Mouse (Mus musculus) hindbrain, postnatal 0 days (tissue): ENCODE results near the gene Ecpas. TPM values are rescaled to one million over a fixed set of nuclear protein-coding genes. Genes with fewer than 3 reads are reported as not detected.

ENCODE experiments used
- ATAC-seq: fragments of 200-750 bp; cut with Nextera tagmentation; 2 replicates; pipeline ENCODE4 v1.8.0; 2017; ENCODE audit warnings: mild to moderate bottlenecking, moderate TSS enrichment, moderate library complexity
- DNase-seq: peaks from one replicate; pipeline ENCODE4 v3.0.0-alpha.2; 2015; ENCODE audit warnings: low spot score
- H3K27ac ChIP-seq: fragments of 300-500 bp; sonication (generic); 2 replicates; pipeline ENCODE4 v1.5.1; 2014; ENCODE audit warnings: mild to moderate bottlenecking
- H3K27me3 ChIP-seq: fragments of 300-500 bp; sonication (generic); 2 replicates; pipeline ENCODE4 v1.6.1; 2014; ENCODE audit warnings: low read length, mixed read lengths; ENCODE audit not compliant: insufficient read depth
- H3K36me3 ChIP-seq: fragments of 300-500 bp; sonication (generic); 2 replicates; pipeline ENCODE4 v1.6.1; 2014; ENCODE audit warnings: low read length, mixed read lengths; ENCODE audit not compliant: insufficient read depth
- H3K4me1 ChIP-seq: fragments of 300-500 bp; sonication (generic); 2 replicates; pipeline ENCODE4 v1.6.1; 2014; ENCODE audit warnings: antibody characterized with exemption, low read length, mixed read lengths; ENCODE audit not compliant: insufficient read depth
- H3K4me2 ChIP-seq: fragments of 300-500 bp; sonication (generic); 2 replicates; pipeline ENCODE4 v1.6.1; 2014; ENCODE audit warnings: low read depth, mild to moderate bottlenecking, low read length, moderate library complexity, mixed read lengths
- H3K4me3 ChIP-seq: fragments of 300-500 bp; sonication (generic); 2 replicates; pipeline ENCODE4 v1.5.1; 2014; ENCODE audit warnings: low read length
- H3K9ac ChIP-seq: fragments of 300-500 bp; sonication (generic); replicated peaks from 2 replicates; pipeline ENCODE4 v1.6.1; 2014; ENCODE audit warnings: mild to moderate bottlenecking, low read length, moderate library complexity, mixed read lengths
- H3K9me3 ChIP-seq: fragments of 300-500 bp; sonication (generic); 2 replicates; pipeline ENCODE4 v1.6.1; 2016; ENCODE audit warnings: low read length, mixed read lengths
- CTCF ChIP-seq: IDR thresholded peaks from 2 replicates; pipeline ENCODE4 v1.5.1; 2016; ENCODE audit warnings: antibody characterized with exemption, control low read depth, low read depth
- WGBS: fragments of 180-500 bp; shearing (Covaris S2); extraction: QIAGEN DNeasy Blood & Tissue Kit; methylation state at CpG from one replicate; pipeline ENCODE4 v1.1.7; 2014; 5-methylcytosine and 5-hydroxymethylcytosine counted together
- polyA plus RNA-seq: library from polyadenylated mRNA; unstranded; fragments of >200 nt; fragmentation: Nextera tagmentation; extraction: Ambion mirVana; gene quantifications from 2 replicates; pipeline ENCODE4 v1.2.1, GENCODE M21; 2015
- total RNA-seq: library from RNA; depleted of rRNA; stranded (reverse); fragments of >200 nt; gene quantifications from 2 replicates; pipeline ENCODE4 v1.2.3, GENCODE M21; 2014; rRNA removed

Ecpas gene
- total RNA-seq: 53.0 and 55.8 TPM in 2 replicates
- 33.5 and 36.6 TPM in 2 replicates for polyA plus RNA-seq

- DNase-seq: peak; percentile 72
These were observed at the start of gene Ecpas for GRCm38 (mm10) chr4:58912629-58913335. Ecpas (minus strand) TSS chr4:58912749.

GRCm38 (mm10) chr4:58961719-58962118 is 49.2 kb upstream of the Ecpas start:
- H3K4me2 ChIP-seq: no peak overlapping the region
- H3K4me1 ChIP-seq: no peaks in the 10 kb centered on the region
- H3K27me3 ChIP-seq: no peaks in the 10 kb centered on the region
- DNase-seq (no peak), ATAC-seq (no peak)
- WGBS: 96% methylated on average over 15 of the region's 15 CpGs
- no peak overlapping the region for H3K9ac ChIP-seq
- peaks cover 9% of the 10 kb centered on the region; the same call in 1 of the 2 replicates for H3K36me3 ChIP-seq
- no peak for TF ChIP-seq CTCF
- H3K27ac ChIP-seq: no peak overlapping the region
- no peak overlapping the region for H3K4me3 ChIP-seq
- H3K9me3 ChIP-seq: no peaks in the 10 kb centered on the region

More at GRCm38 (mm10) chr4:58912629-58913335, at the start of gene Ecpas:
- Histone ChIP-seq H3K4me3 (peak within 1 kb of the TSS; percentile 93), H3K36me3 (no peaks in the 10 kb centered on the region), H3K27me3 (no peaks in the 10 kb centered on the region), H3K4me2 (peak within 1 kb of the TSS; percentile 83), H3K27ac (peak within 1 kb of the TSS; percentile 99), H3K9ac (peak within 1 kb of the TSS; percentile 98), H3K4me1 (no peaks in the 10 kb centered on the region; the same call in 1 of the 2 replicates), H3K9me3 (no peaks in the 10 kb centered on the region)
- 2% methylated on average over 42 of the region's 43 CpGs for WGBS
- peak; percentile 55 for ATAC-seq
- TF ChIP-seq CTCF: no peak

- Histone ChIP-seq H3K27ac (no peak overlapping the region), H3K9me3 (no peaks in the 10 kb centered on the region)
- 0 out of 2 replicates have a peak, but pooled peaks have one; percentile 32 for ATAC-seq
These were observed 40.1 kb upstream of the Ecpas start for GRCm38 (mm10) chr4:58952630-58953029.

GRCm38 (mm10) chr4:58948391-58948790 is 35.8 kb upstream of the Ecpas start:
- Histone ChIP-seq H3K9ac (no peak overlapping the region), H3K9me3 (no peaks in the 10 kb centered on the region), H3K36me3 (peaks cover 4% of the 10 kb centered on the region; the same call in 1 of the 2 replicates), H3K4me2 (no peak overlapping the region), H3K4me1 (no peaks in the 10 kb centered on the region; the same call in none of the 2 replicates), H3K27ac (no peak overlapping the region), H3K27me3 (no peaks in the 10 kb centered on the region), H3K4me3 (no peak overlapping the region)
- WGBS: 87% methylated on average over 4 of the region's 4 CpGs
- DNase-seq: no peak
- no peak for ATAC-seq
- no peak for TF ChIP-seq CTCF

More at GRCm38 (mm10) chr4:58952630-58953029, 40.1 kb upstream of the Ecpas start:
- WGBS: 90% methylated on average over 11 of the region's 11 CpGs
- Histone ChIP-seq H3K4me1 (no peaks in the 10 kb centered on the region), H3K36me3 (peaks cover 18% of the 10 kb centered on the region; the same call in 1 of the 2 replicates), H3K4me3 (no peak overlapping the region), H3K4me2 (no peak overlapping the region), H3K27me3 (no peaks in the 10 kb centered on the region), H3K9ac (no peak overlapping the region)
- DNase-seq: no peak
- no peak for TF ChIP-seq CTCF

GRCm38 (mm10) chr4:58944695-58945094 is 32.1 kb upstream of the Ecpas start:
- WGBS: 66% methylated on average over 5 of the region's 5 CpGs
- no peaks in the 10 kb centered on the region for H3K27me3 ChIP-seq
- no peaks in the 10 kb centered on the region for H3K9me3 ChIP-seq
- DNase-seq: no peak
- no peak overlapping the region for H3K27ac ChIP-seq
- peak overlapping the region; percentile 80 for H3K4me3 ChIP-seq
- peaks cover 4% of the 10 kb centered on the region for H3K4me1 ChIP-seq
- ATAC-seq: no peak
- peak overlapping the region; percentile 69; the same call in 1 of the 2 replicates for H3K9ac ChIP-seq
- no peak for TF ChIP-seq CTCF
- H3K4me2 ChIP-seq: peak overlapping the region; percentile 89
- H3K36me3 ChIP-seq: no peaks in the 10 kb centered on the region

GRCm38 (mm10) chr4:58944206-58944553 is 31.6 kb upstream of the Ecpas start:
- Histone ChIP-seq H3K4me3 (peak overlapping the region; percentile 80), H3K4me2 (peak overlapping the region; percentile 89), H3K9me3 (no peaks in the 10 kb centered on the region), H3K27me3 (no peaks in the 10 kb centered on the region), H3K9ac (peak overlapping the region; percentile 69), H3K27ac (peak overlapping the region; percentile 85; the same call in 1 of the 2 replicates), H3K4me1 (peaks cover 4% of the 10 kb centered on the region), H3K36me3 (no peaks in the 10 kb centered on the region)
- WGBS: 14% methylated on average over 6 of the region's 6 CpGs
- ATAC-seq: peak; percentile 48
- no peak for DNase-seq
- TF ChIP-seq CTCF: no peak
